Mouse (Mus musculus) cerebellum, adult 11 months (tissue): ENCODE results near the gene Acad9.
"Not testable (repeated sequence)": the region's sequence is repeated elsewhere in the genome, so short reads cannot be mapped to it uniquely, and the experiment has no call there.

ENCODE experiments used
- DNase-seq: peaks from one replicate; pipeline ENCODE4 v3.0.0; 2022

Acad9 gene

GRCm38 (mm10) chr3:36095371-36095770 is 29.6 kb downstream of the Acad9 start:
- no peak for DNase-seq

DNA sequence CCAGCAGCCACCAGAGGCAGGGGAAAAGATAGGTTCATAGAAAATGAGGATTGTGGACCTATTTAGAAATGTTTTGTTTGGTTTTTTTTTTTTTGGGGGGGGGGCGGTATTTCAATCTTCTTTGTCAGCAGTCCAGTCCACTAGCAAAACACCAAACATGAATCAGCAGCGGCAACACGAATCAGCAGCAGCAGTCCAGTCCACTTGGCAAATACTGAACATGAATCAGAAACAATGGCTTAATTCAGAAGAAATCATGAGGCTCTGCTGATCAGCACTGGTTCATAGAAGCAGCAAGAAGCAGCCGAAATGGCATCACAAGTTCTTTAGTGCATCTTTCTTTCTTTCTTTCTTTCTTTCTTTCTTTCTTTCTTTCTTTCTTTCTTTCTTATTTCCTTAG is 50.3 kb downstream of the Acad9 start:
- DNase-seq = no peak

- no peak for DNase-seq
These were observed 54.1 kb downstream of the Acad9 start for GRCm38 (mm10) chr3:36119684-36120548.

GRCm38 (mm10) chr3:36126176-36126575 is 60.4 kb downstream of the Acad9 start:
- not testable (repeated sequence) for DNase-seq

DNA sequence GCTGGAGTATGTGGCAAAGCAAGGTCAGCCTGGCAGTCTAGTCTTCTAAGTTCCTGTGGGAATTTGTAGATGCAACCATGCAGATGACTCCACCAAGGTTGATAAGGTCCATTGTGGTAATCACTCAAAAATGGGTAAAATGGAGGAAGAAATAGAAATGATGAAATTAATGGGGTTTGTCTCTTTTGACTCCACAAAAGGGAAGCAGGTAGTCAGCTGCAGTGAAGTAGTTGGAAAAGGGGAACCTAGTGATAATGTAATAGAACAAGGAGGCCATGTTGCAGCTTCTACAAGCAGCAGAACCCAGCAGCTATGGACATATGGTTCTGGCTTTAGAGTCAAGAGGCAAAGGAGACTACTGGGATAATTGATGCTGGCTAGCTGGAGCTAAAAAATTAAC is 70.4 kb downstream of the Acad9 start:
- no peak for DNase-seq

GRCm38 (mm10) chr3:36137560-36137959 is 71.8 kb downstream of the Acad9 start:
- DNase-seq = no peak

DNA sequence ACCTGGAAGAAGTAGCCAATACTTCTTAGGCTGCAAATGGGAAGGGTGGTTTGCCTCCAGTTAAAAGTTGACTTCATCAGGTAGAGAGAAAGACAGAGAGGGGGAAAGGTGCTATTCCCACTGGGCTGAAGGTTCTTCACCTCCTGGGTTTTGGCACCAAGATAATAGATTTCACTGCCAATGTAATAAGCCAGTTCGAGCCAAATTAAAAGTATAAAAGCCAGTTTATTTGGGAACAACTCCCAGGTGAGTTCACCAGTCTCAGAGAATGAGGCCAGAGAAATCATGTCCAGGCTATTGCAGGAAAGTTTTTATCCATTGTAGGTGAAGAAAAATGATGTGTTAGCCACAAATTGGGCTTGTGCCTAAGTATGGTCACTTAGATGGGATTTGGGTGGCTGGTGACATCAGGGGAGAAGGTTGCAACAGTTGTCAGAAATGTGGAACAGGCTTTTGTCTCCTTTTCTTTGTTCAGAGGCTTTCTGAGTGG is 72.4 kb downstream of the Acad9 start:
- no peak for DNase-seq

- DNase-seq = no peak
These were observed 73.2 kb downstream of the Acad9 start for GRCm38 (mm10) chr3:36138996-36139395.
